Mouse (Mus musculus) adrenal gland, adult 8-10 months (tissue): Measurements from ENCODE around the gene March6. TPM values are rescaled to one million over a fixed set of nuclear protein-coding genes. Genes with fewer than 3 reads are reported as not detected.

Experiments
- DNase-seq: peaks from one replicate; pipeline ENCODE4 v3.0.0; 2022
- total RNA-seq, 4 experiments: library from RNA; stranded (reverse); gene quantifications; 2 replicates each; pipeline ENCODE4 v1.2.4; 2022

March6 gene
- total RNA-seq, 4 experiments from 2014 or later = 143 to 180 (median 160) TPM

DNA sequence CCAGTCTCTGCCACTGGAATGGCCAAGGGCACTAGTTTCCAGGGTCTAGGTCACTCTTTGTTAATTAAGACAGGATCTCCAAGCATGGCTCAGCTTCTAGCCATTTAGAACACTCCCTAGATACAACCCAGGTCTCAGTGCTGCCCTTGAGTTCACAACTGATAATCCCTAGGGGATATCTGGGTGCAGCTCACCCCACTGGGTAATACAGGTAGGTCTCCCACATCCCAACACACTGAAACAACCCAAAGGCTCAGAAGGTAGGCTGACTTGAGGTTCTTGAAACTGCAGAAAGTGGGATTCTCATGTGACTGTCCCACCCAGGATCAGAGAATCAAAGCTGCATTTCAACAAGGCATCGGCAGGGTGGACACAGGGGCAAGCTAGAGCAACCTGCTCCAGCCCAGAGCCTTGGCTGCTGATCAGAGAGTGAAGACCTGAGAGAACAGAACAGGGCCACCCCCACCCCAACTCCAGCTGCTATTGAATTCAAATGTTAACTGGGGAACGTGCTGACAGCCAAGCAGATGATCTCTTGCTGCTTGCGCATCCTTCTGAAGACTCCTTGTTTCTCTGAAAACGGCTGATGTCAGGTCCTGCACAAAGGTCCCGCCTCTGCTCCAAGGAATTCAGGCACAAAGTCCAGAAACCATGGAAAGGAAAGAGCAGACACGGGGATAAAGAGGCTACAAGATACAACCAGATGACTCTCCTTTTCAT, 116.5 kb downstream of the March6 start:
- DNase-seq = no peak

DNA sequence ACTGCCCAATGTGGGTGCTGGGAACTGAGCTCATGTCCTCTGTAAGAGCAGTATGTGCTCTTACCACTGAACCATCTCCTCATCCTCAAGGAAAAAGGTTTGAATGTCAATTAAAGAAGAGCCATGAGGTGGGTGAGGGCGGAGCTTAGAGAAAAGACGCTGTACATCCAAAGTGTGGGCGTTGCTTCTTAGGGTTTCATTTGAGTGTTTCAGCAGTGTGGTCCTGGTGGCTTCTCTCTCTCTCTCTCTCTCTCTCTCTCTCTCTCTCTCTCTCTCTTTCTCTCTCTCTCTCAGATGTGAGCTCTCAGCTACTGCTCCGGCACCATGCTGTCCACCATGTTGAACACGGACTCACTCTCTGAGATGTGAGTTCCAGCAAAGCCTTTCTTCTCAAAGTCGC, 117.2 kb downstream of the March6 start:
- no peak for DNase-seq

DNA sequence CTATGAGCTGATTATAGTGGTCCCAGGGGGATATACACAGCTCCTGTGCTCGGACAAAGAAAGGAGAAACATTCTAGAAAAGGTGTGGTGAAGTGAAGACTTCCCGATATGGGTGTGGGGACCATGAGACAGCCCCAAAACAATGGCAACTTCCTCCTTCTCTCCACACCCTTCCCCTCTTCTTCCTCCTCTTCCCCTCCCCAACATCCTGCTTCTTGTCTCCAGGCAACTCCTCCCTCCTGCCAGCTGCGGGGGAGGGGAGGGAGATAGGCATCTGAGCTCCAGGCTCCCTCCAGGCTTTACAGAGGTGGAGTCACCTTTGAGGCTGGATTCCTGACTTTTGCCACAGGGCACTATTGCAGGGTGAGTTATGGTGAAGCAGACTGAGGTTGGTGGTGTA, 117.9 kb downstream of the March6 start:
- no peak for DNase-seq

DNA sequence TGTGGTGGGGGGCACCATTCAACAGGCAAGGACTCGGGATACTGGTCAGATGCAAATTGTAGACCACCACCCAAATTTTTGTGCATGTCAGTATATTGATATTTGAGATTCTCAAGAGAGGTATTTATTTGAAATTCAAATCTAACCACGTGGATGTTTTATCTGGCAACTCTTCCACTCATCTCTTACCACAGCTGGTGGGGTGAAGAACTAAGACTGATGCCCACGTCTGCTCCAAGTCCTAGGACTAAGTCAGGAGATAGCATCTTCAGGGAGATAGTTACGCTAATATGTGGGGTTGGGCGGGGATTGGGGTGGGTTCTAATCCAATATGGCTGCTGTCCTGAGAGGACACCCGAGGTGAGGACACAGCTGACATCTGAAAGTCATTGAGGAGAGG, 118.4 kb downstream of the March6 start:
- DNase-seq = no peak

DNA sequence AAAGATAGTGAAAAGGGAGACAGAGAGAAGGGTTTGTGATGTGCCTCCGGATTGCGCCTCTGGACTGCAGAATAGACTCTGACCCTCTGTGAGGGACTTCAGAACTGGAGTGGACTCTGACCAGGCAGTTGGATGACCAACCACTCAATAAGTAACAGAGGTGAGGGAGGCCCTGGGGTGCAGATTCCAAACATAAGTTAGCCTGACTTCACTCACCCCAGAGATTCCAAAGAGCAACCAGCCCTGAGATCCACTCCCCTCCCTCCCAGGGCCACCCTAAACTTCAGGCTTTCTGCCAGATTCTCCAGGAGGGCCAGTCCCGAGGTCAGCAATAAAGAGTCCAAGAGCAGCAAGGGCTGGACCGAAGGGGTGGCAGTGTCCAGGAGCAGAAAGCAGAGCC, 123.4 kb downstream of the March6 start:
- no peak for DNase-seq

DNA sequence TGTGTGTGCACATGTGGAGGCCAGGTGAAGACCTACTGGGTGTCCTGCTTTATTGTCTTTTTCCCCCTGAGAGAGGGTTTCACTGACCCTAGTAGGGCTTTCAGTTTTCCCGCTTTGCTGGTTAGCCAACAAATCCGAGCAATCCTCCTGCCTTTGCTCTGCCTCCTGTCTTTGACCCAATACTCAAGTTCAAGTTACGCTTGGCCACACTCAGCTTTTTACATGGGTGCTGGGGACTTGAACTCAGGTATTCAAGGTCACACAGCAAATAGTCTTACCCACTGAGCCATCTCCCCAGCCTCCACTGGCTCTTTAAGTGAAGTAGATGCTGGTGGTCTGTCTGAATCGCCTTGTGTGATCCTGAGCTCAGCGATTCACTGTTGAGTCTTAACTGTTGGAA, 124.0 kb downstream of the March6 start:
- DNase-seq = no peak

Other genes with a start within 250 kb of the March6 start
- gene Ankrd33b, start 163.3 kb downstream of the March6 start, total RNA-seq = 1 to 10 TPM; 1.1 to 3.8 (median 2.7) TPM
- gene Ropn1l, start 77.3 kb downstream of the March6 start, total RNA-seq = 1 to 10 TPM; 2.1 to 3.3 (median 2.4) TPM
- gene Cmbl, start 34.3 kb upstream of the March6 start, total RNA-seq = 100 to 1,000 TPM; 160 to 274 (median 195) TPM
- gene Cct5, start 70.8 kb upstream of the March6 start, total RNA-seq = 100 to 1,000 TPM; 232 to 302 (median 271) TPM
- 10 to 100 TPM; 25.9 to 29.7 (median 27.9) TPM for gene Fam173b, start 70.8 kb upstream of the March6 start, total RNA-seq